Mouse (Mus musculus): ENCODE measurements at regions not wholly inside any gene's neighbourhood (a gene's known extent, or its start where the extent isn't known, plus 50 kb on each side); places are given as distances from the start of the nearest gene placed in this dataset.

GRCm38 (mm10) chr10:117434871-117435733, 55.3 kb upstream of the Cpsf6 start:
- no peak for DNase-seq (ENCODE audit: low spot score)

GRCm38 (mm10) chr10:117434293-117434842, 54.6 kb upstream of the Cpsf6 start:
- DNase-seq (ENCODE audit: low spot score) = peak; percentile 91

GRCm38 (mm10) chr10:117433547-117434292, 53.9 kb upstream of the Cpsf6 start:
- peak; percentile 92 for DNase-seq (ENCODE audit: low spot score)

GRCm38 (mm10) chr10:117432871-117433546, 53.2 kb upstream of the Cpsf6 start:
- peak; percentile 93 for DNase-seq (ENCODE audit: low spot score)

GRCm38 (mm10) chr10:117432415-117432814, 52.6 kb upstream of the Cpsf6 start:
- peak; percentile 94 for DNase-seq (ENCODE audit: low spot score)

- DNase-seq (ENCODE audit: low spot score) = peak; percentile 93
These were observed 52.0 kb upstream of the Cpsf6 start for GRCm38 (mm10) chr10:117431850-117432249.

GRCm38 (mm10) chr10:117431086-117431619, 51.3 kb upstream of the Cpsf6 start:
- peak; percentile 93 for DNase-seq (ENCODE audit: low spot score)

GRCm38 (mm10) chr10:117430224-117430884, 50.5 kb upstream of the Cpsf6 start:
- DNase-seq (ENCODE audit: low spot score) = peak; percentile 93

GRCm38 (mm10) chr10:117429459-117430183, 49.8 kb upstream of the Cpsf6 start:
- DNase-seq (ENCODE audit: low spot score) = peak; percentile 94

Measured in adipocyte (in vitro differentiated cells).